Mouse (Mus musculus) hindbrain, embryonic 10.5 days (tissue): ENCODE results near the gene Nhej1. TPM values are rescaled to one million over a fixed set of nuclear protein-coding genes. Genes with fewer than 3 reads are reported as not detected.

Experiments used
- DNase-seq: peaks from one replicate; pipeline ENCODE4 v3.0.0-alpha.2; 2017; ENCODE audit warnings: low spot score
- H3K27ac ChIP-seq: fragments of 300-500 bp; sonication (generic); 2 replicates; pipeline ENCODE4 v1.5.1; 2016; ENCODE audit warnings: mild to moderate bottlenecking, moderate library complexity
- H3K27me3 ChIP-seq: fragments of 300-500 bp; sonication (generic); 2 replicates; pipeline ENCODE4 v1.6.1; 2016; ENCODE audit warnings: mild to moderate bottlenecking; ENCODE audit not compliant: poor library complexity, insufficient read depth, severe bottlenecking
- H3K36me3 ChIP-seq: fragments of 300-500 bp; sonication (generic); 2 replicates; pipeline ENCODE4 v1.6.1; 2016; ENCODE audit warnings: mild to moderate bottlenecking, moderate library complexity
- H3K4me1 ChIP-seq: fragments of 300-500 bp; sonication (generic); replicated peaks from 2 replicates; pipeline ENCODE4 v1.6.1; 2016; ENCODE audit warnings: mild to moderate bottlenecking
- H3K4me3 ChIP-seq: fragments of 300-500 bp; sonication (generic); 2 replicates; pipeline ENCODE4 v1.5.1; 2016; ENCODE audit warnings: mild to moderate bottlenecking, moderate library complexity
- H3K9me3 ChIP-seq: fragments of 300-500 bp; sonication (generic); 2 replicates; pipeline ENCODE4 v1.6.1; 2016; ENCODE audit warnings: mild to moderate bottlenecking, moderate library complexity
- WGBS: fragments of 180-500 bp; shearing (Covaris S2); methylation state at CpG from one replicate; pipeline ENCODE4 v1.1.7; 2016; 5-methylcytosine and 5-hydroxymethylcytosine counted together
- polyA plus RNA-seq: library from polyadenylated mRNA; unstranded; fragments of >200 nt; fragmentation: Nextera tagmentation; extraction: Ambion mirVana; gene quantifications from 2 replicates; pipeline ENCODE4 v1.2.1, GENCODE M21; 2016

The Nhej1 gene
- polyA plus RNA-seq, 1 experiment from 2014 or later = 14.1 TPM

- Histone ChIP-seq H3K27me3 (no peaks in the 10 kb centered on the region), H3K27ac (no peak overlapping the region), H3K4me1 (no peaks in the 10 kb centered on the region), H3K9me3 (no peaks in the 10 kb centered on the region), H3K4me3 (no peak overlapping the region), H3K36me3 (no peaks in the 10 kb centered on the region)
- no peak for DNase-seq
- 77% methylated on average over 6 of the region's 6 CpGs for WGBS
Observed at GRCm38 (mm10) chr1:75001183-75001582, 123.8 kb downstream of the Nhej1 start.

DNA sequence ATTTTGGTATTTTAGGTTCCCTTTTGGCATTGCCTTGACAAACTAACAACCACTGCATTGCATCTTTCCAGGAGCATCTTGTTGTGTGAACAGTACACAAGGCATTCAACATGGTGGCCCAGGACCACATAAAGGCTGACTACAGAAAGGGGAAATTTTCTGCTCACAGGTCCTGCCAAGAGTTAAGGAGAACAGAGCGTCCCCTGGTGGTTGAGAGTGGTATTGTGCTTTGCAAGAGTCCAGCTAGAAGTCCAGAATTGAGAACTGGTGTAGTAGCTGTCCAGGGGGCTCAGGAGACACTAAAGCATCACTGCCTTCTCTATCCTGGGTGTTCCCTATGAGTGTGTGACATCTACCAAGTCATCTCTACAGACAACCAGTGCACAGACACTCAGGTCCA is 124.5 kb downstream of the Nhej1 start:
- no peaks in the 10 kb centered on the region for H3K9me3 ChIP-seq
- H3K4me1 ChIP-seq = no peaks in the 10 kb centered on the region
- H3K27me3 ChIP-seq = no peaks in the 10 kb centered on the region
- H3K27ac ChIP-seq = no peak overlapping the region
- H3K36me3 ChIP-seq = no peaks in the 10 kb centered on the region
- DNase-seq = peak; percentile 57
- 0% methylated on average over 1 of the region's 1 CpGs for WGBS
- no peak overlapping the region for H3K4me3 ChIP-seq

DNA sequence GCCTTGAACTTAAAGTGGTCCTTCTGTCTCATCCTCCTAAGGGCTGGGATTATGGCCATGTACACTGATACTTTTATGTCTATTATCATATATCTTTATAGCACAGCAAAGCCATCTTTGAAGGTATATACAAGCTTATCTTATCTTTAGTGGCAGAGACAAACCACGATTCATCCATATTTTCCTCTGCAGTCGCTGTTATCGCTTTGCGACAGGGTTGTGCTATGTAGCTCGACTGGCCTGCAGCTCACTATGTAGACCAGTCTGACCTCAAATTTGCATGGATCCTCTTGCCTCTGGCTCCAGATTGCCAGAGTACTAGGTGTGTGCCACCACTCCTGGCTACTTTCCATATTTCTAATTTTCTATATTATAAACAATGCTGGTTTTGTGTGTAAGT is 125.8 kb downstream of the Nhej1 start:
- H3K27me3 ChIP-seq = no peaks in the 10 kb centered on the region
- H3K9me3 ChIP-seq = no peaks in the 10 kb centered on the region
- no peak overlapping the region for H3K4me3 ChIP-seq
- no peak for DNase-seq
- WGBS = 91% methylated on average over 5 of the region's 5 CpGs
- no peaks in the 10 kb centered on the region for H3K4me1 ChIP-seq
- no peak overlapping the region for H3K27ac ChIP-seq
- no peaks in the 10 kb centered on the region for H3K36me3 ChIP-seq

GRCm38 (mm10) chr1:74997231-74997630 is 127.8 kb downstream of the Nhej1 start:
- Histone ChIP-seq H3K9me3 (no peaks in the 10 kb centered on the region), H3K4me3 (no peak overlapping the region), H3K27me3 (no peaks in the 10 kb centered on the region), H3K36me3 (no peaks in the 10 kb centered on the region), H3K4me1 (no peaks in the 10 kb centered on the region), H3K27ac (no peak overlapping the region)
- DNase-seq = no peak
- 84% methylated on average over 2 of the region's 2 CpGs for WGBS

- Histone ChIP-seq H3K36me3 (no peaks in the 10 kb centered on the region), H3K27me3 (no peaks in the 10 kb centered on the region), H3K4me1 (peaks cover 15% of the 10 kb centered on the region), H3K9me3 (no peaks in the 10 kb centered on the region), H3K4me3 (no peak overlapping the region), H3K27ac (no peak overlapping the region; the same call in 1 of the 2 replicates)
- no peak for DNase-seq
- 82% methylated on average over 8 of the region's 8 CpGs for WGBS
Observed at GRCm38 (mm10) chr1:74977001-74977400, 148.0 kb downstream of the Nhej1 start.

GRCm38 (mm10) chr1:74975936-74976335 is 149.1 kb downstream of the Nhej1 start:
- WGBS = 86% methylated on average over 1 of the region's 1 CpGs
- no peak for DNase-seq
- H3K27ac ChIP-seq = no peak overlapping the region
- H3K4me3 ChIP-seq = no peak overlapping the region
- H3K4me1 ChIP-seq = peaks cover 20% of the 10 kb centered on the region
- H3K27me3 ChIP-seq = no peaks in the 10 kb centered on the region
- no peaks in the 10 kb centered on the region for H3K9me3 ChIP-seq
- H3K36me3 ChIP-seq = no peaks in the 10 kb centered on the region

- 83% methylated on average over 6 of the region's 6 CpGs for WGBS
- Histone ChIP-seq H3K36me3 (no peaks in the 10 kb centered on the region), H3K27me3 (no peaks in the 10 kb centered on the region), H3K27ac (no peak overlapping the region), H3K4me1 (peaks cover 13% of the 10 kb centered on the region), H3K4me3 (no peak overlapping the region), H3K9me3 (no peaks in the 10 kb centered on the region)
- no peak for DNase-seq
Observed at GRCm38 (mm10) chr1:74973590-74973989, 151.4 kb downstream of the Nhej1 start.

DNA sequence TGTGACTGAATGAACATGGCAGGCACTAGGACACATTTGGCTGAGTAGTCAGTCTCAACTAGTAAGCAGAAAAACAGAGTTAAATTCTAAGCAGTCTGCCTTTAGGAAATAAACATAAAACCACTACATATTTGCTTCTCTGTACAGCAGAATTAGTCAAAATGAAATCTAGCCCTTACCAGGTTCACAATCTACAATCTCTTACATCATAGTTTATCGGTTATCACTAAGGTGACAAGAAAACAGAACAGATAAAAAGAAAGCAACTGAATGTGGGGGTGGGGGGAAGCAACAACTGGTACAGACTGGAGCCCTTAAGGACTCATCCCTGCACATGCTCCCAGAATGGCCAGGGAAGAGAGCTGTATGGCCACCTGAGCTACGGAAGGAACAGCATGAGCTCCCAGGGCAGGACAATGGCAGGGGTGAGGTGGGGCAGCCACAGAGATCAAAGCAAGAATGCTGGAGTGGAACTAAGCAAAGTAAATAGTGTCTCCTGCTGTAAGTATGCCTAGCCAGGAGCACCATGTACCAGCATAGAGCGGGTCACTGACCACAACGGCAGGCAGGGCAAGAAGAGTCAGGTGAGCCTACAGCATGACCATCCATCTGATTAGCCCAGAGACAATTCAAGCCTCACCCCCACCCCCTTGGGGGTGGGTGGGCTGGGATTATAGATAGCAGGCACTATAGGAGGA is 153.5 kb downstream of the Nhej1 start:
- Histone ChIP-seq H3K27ac (no peak overlapping the region), H3K4me3 (no peak overlapping the region), H3K9me3 (no peaks in the 10 kb centered on the region), H3K36me3 (no peaks in the 10 kb centered on the region), H3K27me3 (no peaks in the 10 kb centered on the region), H3K4me1 (peaks cover 8% of the 10 kb centered on the region)
- no peak for DNase-seq
- WGBS = 60% methylated on average over 4 of the region's 4 CpGs

DNA sequence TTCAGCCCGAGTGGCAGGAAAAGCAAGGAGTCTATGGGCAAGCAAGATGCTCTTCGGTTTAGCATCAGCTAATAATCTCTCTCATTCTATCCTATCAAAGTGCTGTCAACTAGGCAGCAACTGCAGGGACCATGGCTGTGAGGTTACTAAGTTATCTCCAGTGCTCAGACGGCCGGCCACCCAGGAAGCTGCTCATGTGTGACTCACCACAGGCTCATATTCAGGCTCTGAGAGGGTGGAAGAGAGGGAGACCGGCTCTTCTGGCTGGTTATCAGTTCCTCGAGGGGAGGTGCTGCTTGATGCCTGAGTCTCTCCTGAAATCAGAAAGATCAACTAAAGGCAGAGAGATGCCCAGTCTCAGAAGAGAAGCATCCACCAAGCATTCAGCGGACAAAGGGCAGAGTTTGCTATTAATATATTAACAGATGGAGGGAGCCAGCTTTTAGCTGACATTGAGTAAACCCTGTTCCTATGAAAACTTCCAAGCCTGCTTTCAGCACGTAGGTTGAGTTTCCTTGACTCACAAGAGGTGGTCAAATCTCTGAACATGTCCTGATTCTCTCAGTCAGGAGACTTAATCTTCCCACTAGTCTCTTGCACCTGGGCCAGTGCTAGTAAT is 156.9 kb downstream of the Nhej1 start:
- Histone ChIP-seq H3K27me3 (peaks cover 10% of the 10 kb centered on the region; the same call in 1 of the 2 replicates), H3K4me3 (no peak overlapping the region), H3K4me1 (peaks cover 16% of the 10 kb centered on the region), H3K9me3 (no peaks in the 10 kb centered on the region), H3K36me3 (no peaks in the 10 kb centered on the region), H3K27ac (no peak overlapping the region)
- no peak for DNase-seq
- WGBS = 76% methylated on average over 8 of the region's 8 CpGs

DNA sequence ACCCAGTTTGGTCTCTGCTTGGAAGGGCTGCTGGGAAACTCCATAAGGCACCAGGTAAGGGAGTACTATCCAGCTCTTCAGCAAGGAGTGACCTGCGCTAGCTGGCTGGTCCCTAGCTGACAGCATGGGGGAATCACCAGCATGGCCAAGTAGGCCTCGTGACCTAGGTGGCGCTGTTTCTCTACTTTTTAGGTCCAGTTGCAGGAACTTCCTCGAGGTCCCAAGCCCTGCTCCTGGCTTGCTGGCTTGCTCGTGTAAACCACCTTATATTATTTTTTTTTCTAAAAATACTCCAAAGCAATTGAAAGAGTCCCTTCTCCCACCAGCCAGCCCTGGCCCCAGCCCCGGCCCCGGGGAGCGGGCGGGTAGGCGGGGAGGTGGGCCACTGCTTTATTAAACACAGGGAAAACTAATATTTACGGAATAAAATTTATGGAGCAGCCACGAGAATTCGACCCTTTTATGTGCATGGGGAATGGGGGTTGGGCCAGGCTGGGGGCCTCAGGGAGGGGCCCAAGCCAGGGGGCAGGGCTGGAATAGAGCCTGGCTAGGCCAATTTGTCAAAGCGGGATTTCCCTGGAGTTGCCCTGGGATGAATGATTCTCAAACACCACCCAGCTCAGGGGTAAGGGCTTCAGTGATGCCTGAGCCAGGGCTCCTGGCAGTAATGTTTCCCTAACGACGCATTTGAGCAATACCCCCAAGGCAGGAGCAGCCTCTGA is 160.3 kb downstream of the Nhej1 start:
- WGBS = 18% methylated on average over 16 of the region's 16 CpGs
- Histone ChIP-seq H3K4me3 (peak overlapping the region; percentile 36), H3K27ac (peak overlapping the region; percentile 57; the same call in 1 of the 2 replicates)

GRCm38 (mm10) chr1:74962853-74963227 is 162.2 kb downstream of the Nhej1 start:
- 88% methylated on average over 5 of the region's 5 CpGs for WGBS
- no peak for DNase-seq

More for the DNA sequence above, 160.3 kb downstream of the Nhej1 start:
- no peaks in the 10 kb centered on the region for H3K9me3 ChIP-seq
- H3K36me3 ChIP-seq = no peaks in the 10 kb centered on the region
- peak; percentile 80 for DNase-seq
- H3K4me1 ChIP-seq = peaks cover 8% of the 10 kb centered on the region
- peaks cover 27% of the 10 kb centered on the region; the same call in 1 of the 2 replicates for H3K27me3 ChIP-seq

GRCm38 (mm10) chr1:74962126-74962852 is 162.7 kb downstream of the Nhej1 start:
- Histone ChIP-seq H3K27ac (no peak overlapping the region), H3K4me3 (no peak overlapping the region), H3K4me1 (peaks cover 8% of the 10 kb centered on the region), H3K27me3 (peaks cover 43% of the 10 kb centered on the region), H3K9me3 (no peaks in the 10 kb centered on the region), H3K36me3 (no peaks in the 10 kb centered on the region)
- WGBS = 77% methylated on average over 5 of the region's 5 CpGs
- DNase-seq = no peak

More at GRCm38 (mm10) chr1:74962853-74963227, 162.2 kb downstream of the Nhej1 start:
- Histone ChIP-seq H3K36me3 (no peaks in the 10 kb centered on the region), H3K4me1 (peaks cover 8% of the 10 kb centered on the region), H3K9me3 (no peaks in the 10 kb centered on the region), H3K27me3 (peaks cover 38% of the 10 kb centered on the region; the same call in 1 of the 2 replicates), H3K27ac (no peak overlapping the region), H3K4me3 (no peak overlapping the region)
